Mouse (Mus musculus): ENCODE data around the gene Ovol1.

Ovol1 gene

GRCm38 (mm10) chr19:5568470-5569140 is 8.2 kb upstream of the Ovol1 start:
- DNase-seq (ENCODE audit: low spot score), result peak; percentile 88

GRCm38 (mm10) chr19:5567534-5568469 is 7.4 kb upstream of the Ovol1 start, which contains the start of gene Ap5b1:
Gene Ap5b1, plus strand, starts transcription at chr19:5568025.
- DNase-seq (ENCODE audit: low spot score), result peak; percentile 93

- no peak for DNase-seq (ENCODE audit: low spot score)
Measured at GRCm38 (mm10) chr19:5567180-5567533, 6.7 kb upstream of the Ovol1 start.

- DNase-seq (ENCODE audit: low spot score), result no peak
Measured at GRCm38 (mm10) chr19:5566316-5566715, 5.9 kb upstream of the Ovol1 start.

GRCm38 (mm10) chr19:5562776-5563175 is 2.3 kb upstream of the Ovol1 start:
- DNase-seq (ENCODE audit: low spot score), result no peak

- no peak for DNase-seq (ENCODE audit: low spot score)
Measured at GRCm38 (mm10) chr19:5561886-5562285, 1.4 kb upstream of the Ovol1 start.

- no peak for DNase-seq (ENCODE audit: low spot score)
Measured at GRCm38 (mm10) chr19:5561252-5561790, 875 bp upstream of the Ovol1 start.

GRCm38 (mm10) chr19:5559631-5560456 is 602 bp downstream of the Ovol1 start:
- no peak for DNase-seq (ENCODE audit: low spot score)

- no peak for DNase-seq (ENCODE audit: low spot score)
Measured at GRCm38 (mm10) chr19:5559229-5559628, 1.2 kb downstream of the Ovol1 start.

GRCm38 (mm10) chr19:5558770-5559169 is 1.7 kb downstream of the Ovol1 start:
- no peak for DNase-seq (ENCODE audit: low spot score)

GRCm38 (mm10) chr19:5558169-5558568 is 2.3 kb downstream of the Ovol1 start:
- DNase-seq (ENCODE audit: low spot score), result no peak

- peak; percentile 66 for DNase-seq (ENCODE audit: low spot score)
Measured at GRCm38 (mm10) chr19:5554212-5554611, 6.2 kb downstream of the Ovol1 start.

GRCm38 (mm10) chr19:5553802-5554201 is 6.6 kb downstream of the Ovol1 start:
- DNase-seq (ENCODE audit: low spot score), result no peak

GRCm38 (mm10) chr19:5547471-5548056 is 12.9 kb downstream of the Ovol1 start:
- no peak for DNase-seq (ENCODE audit: low spot score)

GRCm38 (mm10) chr19:5544031-5544430 is 16.4 kb downstream of the Ovol1 start:
- DNase-seq (ENCODE audit: low spot score), result no peak

GRCm38 (mm10) chr19:5543362-5543761 is 17.1 kb downstream of the Ovol1 start:
- DNase-seq (ENCODE audit: low spot score), result no peak

- no peak for DNase-seq (ENCODE audit: low spot score)
Measured at GRCm38 (mm10) chr19:5538786-5539185, 21.7 kb downstream of the Ovol1 start.

- no peak for DNase-seq (ENCODE audit: low spot score)
Measured at GRCm38 (mm10) chr19:5532520-5532919, 27.9 kb downstream of the Ovol1 start.

GRCm38 (mm10) chr19:5530138-5530524 is 30.3 kb downstream of the Ovol1 start:
- no peak for DNase-seq (ENCODE audit: low spot score)

GRCm38 (mm10) chr19:5529325-5530137 is 30.9 kb downstream of the Ovol1 start:
- peak; percentile 98 for DNase-seq (ENCODE audit: low spot score)

- no peak for DNase-seq (ENCODE audit: low spot score)
Measured at GRCm38 (mm10) chr19:5525204-5525603, 35.2 kb downstream of the Ovol1 start.

All from lung, postnatal 25 days (tissue).